Mouse (Mus musculus): Measurements from ENCODE around the gene Ciapin1.

Ciapin1 gene

DNA sequence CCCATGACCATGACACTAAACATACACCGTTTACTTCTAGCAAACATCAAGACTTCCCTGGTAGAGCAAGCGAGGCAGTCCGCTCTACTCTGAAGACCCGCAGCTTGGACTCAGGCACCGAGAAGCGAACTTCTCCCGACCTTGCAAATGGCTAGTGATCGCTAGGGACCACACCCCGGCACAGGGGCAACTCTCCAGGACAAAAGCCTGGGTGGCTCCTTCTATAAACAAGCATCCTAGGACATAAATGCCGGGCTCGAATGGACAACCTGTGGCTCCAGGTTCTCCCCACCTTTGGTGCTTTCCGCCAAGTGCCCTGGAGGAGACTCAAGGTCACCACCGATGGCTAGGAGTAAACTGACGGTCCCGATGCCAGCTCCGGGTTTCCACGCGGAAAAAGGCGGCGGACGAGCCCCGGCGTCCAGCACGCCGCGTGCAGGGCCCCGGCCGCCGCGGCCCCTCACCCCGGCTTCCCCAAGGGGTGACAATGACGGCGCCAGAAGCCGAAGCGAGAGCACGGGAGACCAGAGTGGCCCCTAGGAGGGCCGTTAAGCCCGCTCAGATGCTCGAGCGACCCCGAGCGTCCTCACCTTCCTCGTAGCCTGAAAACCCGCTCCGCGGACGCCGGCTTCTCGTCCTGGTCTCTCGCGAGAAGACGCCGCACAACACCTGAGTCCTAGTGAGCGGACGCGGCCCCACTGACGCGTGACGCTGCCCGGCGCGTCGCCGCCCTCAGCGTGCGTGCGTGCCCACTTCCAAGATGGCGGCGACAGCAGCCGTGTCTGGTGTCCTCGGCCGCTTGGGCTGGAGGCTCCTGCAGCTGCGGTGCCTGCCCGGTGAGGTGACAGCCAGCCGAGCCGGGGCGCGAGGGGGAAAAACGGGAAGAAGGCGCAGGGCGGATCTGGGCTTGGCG lies at the start of gene Ciapin1, which contains the start of gene Coq9:
Ciapin1 (minus strand) TSS at position 697 of the 913 bp plus-strand sequence.
Coq9 (plus strand) TSS at position 660 of the 913 bp plus-strand sequence.
- peak; percentile 94 for DNase-seq (ENCODE audit: low spot score)

DNA sequence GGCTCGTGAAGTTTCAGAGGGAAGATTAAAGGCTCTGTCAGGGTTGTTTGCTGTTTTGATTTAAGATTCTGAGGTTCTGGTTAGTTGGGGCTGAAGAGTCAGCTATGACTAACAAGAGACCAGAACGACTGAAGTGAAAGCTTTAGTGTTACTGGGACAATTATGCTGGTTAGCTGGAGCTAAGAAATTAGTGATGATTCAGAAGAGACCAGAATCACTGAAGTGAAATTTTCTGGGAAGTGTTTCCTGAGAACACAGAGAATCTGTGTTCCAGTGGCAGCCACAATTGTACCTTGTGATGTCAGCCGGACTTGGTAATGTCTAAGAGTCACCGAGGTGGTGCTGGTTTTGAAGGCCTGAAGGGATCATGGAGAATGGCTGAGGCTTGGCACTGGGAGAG lies 42.6 kb upstream of the Ciapin1 start:
- DNase-seq (ENCODE audit: low spot score): no peak

DNA sequence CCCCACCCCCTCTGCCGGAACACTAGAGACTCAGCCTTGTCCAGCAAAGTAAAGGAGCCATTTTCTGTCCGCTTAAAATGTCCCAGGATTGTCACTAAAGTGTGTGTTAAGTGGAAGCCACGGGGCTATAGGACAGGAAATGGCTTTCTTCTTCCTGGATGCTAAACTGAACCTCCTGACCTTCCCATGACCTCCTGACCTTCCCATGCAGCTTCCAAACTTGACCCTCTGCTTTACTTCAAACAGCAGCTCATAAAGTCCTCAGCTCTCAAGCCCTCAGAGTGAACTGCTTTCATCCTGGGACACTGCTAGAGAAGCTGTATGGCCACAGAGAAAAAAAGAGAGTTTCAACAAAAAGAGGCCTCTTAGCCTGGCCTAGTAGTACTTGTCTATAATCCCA lies 38.7 kb upstream of the Ciapin1 start:
- DNase-seq (ENCODE audit: low spot score): no peak

DNA sequence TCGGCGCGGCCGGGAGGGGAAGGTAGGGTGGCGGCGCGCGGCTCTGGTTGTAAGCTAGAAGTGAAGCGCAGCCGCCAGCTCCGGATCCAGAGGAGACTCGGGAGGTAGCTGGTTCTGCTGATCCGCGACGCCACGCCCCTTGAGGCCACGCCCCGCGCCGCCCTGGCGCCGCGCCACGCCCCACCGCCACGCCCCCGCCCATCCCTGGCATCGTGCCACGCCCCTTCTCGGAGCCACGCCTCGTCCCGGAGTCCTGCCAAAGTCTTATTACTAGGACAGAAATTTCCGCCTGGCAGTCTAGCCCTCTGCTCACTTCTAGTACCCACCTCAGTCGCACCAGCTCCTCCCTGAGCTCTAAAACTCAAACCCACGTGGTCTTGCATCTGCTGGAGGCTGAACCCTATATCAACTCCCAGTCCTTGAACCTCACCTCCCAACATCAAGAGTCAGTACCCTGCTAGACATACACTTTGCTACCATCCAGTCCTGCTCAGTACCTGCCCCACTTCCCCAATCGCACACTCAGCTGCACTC lies 38.1 kb upstream of the Ciapin1 start, which contains the start of gene Dok4:
Dok4 (minus strand) TSS at position 134 of the 534 bp plus-strand sequence.
- peak; percentile 85 for DNase-seq (ENCODE audit: low spot score)

DNA sequence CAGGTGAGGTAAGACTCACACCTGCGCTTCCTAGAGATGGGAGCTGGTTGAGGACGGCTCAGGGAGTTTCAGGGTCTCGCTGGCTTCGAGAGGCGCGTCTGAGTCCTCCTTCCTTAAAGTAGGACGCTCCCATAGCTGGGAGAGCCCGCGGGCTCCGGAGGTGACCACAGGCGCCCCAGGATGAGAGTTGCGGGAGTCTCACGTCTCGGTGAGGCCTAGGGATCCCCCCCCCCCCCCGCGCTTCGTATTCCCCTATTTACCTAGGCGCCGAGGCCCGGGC lies 37.7 kb upstream of the Ciapin1 start:
- no peak for DNase-seq (ENCODE audit: low spot score)

DNA sequence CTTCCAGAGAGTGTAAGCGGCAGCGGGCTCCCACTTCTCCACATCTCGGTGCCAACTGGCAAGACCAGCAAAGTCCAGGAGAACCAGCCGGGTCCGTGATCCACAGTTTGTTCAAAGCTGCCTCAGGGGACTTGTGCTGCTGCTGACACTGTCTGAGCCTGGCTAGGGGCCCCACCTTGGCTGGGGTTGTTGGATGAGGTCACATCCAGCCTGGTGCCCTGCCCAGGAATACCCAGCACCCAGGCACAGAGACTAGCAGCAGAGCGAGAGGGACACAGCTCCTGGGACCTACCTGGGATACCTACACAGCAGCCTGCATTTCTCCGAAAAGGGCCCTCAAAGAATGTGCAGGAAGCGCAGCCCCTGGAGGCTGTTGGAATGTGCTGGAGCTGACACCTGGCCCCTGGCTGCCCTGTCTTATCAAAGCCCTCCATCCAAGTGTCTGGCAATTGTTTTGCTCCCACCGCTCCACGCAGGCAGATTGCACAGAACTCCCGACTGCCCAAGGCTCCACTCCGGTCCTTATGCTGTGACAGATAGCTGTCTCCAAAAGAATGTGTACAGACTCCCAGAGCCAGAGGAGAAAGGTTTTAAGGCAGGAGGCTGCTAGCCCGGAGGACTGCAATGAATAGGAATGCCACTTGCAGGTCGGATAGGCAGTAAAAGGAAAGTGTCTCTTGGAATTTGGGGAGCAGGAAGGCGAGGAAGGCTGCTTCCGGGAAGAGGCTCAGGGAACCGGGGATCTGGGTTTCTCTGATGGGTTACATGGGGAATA lies 37.1 kb upstream of the Ciapin1 start:
- no peak for DNase-seq (ENCODE audit: low spot score)

DNA sequence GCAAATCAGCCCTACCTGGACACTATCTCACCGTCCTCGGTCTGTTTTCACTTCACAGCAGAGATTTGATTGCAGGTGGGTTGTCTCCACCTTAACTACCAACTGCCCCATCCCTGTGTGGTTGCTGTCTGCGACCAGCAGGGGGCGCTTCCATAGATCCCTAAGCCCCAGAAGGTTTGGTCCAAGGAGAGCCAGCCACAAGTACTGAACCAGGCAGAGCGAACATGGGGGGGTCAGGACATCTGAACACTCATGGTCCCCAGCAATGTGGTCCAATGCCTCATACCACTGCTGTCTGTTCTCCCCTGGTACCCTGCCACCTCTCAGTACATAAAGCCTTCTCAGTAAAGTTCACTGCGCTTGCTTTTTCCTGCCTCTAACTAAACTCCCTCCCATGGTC lies 36.2 kb upstream of the Ciapin1 start:
- DNase-seq (ENCODE audit: low spot score): peak; percentile 76

DNA sequence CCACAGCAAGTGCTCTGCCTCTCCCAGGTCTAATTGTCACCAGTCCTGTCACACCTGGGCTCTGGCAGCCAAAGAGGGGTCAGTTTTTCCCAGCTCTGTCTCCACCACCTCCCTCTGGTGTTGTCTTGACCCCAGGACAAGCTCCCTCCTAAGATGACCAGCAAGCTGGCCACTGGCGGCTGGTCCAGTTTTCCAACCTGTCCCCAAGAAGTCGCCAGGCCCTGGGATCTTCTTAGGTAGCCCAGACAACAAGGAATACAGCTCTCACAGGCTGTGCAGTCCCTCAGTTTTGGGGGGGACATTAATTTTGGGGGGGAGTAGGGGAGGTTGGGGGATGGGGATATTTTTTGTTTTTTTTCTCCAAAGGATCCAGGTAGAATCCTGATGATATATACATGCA lies 34.4 kb upstream of the Ciapin1 start:
- no peak for DNase-seq (ENCODE audit: low spot score)

DNA sequence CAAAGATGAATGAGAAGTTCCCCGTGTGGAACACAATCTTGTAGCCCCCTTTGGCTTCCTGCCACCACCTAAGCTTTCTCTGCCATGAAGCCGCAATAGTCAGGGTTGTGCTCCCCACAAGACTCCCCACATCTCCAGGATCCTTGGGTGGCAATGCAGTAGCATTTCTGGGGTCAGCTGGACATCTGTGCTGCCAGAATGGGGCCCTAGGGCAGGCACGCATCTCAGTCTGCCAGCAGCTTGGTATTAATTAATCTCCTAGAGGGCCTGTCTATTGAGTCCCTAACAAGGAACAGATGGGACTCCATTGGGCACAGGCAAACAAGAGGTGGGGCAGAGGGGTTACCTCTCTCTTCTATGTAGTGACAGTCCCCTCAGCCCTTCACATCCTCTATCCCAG lies 34.0 kb upstream of the Ciapin1 start:
- DNase-seq (ENCODE audit: low spot score): no peak

DNA sequence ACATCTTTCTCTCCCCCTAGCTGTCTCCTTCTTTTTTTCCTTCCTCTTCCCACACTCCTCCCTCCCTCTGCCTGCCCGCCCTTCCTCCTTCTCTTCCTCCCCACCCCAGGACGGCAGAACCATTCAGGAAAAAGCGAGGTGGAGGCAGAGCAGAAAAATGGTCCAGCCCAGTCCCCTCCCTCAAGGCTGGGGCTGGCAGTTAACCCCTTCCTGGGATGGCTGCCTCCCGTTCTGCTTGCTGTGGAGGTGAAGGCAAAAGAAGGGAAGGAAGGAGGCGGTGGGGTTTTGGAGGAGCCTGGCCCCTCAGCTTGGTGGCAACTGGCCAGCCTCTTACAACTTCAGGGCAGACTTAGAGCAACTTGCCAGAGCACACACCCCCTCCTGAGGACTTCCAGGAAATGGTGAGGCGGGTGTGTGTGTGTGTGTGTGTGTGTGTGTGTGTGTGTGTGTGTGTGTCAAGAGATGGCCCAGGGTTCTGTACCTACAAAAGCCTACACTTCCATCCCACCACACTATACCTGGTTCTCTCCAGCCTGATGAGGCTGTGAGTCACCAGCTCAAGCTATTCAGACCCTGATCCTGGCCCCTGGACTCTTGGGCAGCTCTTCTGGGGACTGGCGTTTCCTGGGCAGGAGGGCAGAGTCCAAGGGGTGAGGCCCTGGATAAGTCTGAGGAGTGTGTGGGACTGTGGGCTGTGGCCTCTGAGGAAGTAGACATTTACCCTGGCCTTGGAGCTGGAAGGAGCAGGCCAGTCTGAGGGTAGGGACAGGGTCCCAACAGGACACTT lies 33.1 kb upstream of the Ciapin1 start:
- peak; percentile 58 for DNase-seq (ENCODE audit: low spot score)

DNA sequence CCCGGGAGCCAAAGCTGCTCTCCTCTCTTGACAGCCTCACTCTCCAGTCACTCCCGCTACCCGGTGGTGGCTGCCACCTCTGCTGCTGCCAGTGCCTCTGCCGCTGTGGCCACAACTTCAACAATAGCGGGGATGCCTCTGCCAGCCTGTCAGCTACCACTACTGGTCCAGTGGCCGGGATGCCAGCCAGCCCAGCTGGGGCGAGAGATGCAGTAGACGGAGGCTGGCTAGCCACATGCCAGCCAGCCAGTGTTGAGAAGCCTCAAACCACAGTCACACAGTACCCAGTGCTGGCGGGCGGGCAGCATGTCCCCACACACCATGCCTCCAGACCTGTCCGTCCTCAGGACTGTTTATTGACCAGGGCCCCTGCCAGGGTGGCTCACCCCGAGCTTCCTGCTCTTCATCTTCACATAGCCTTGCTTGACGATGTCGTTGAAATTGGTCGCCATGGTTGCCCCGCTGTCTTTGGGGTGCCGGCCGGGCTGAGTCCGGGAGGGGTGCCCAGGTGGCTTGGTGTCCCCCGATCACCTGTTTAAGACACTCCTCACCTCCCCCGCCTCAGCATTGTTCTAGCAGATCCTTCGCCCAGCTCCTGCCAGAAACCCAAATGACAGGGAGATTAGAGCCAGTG lies 32.4 kb upstream of the Ciapin1 start:
- DNase-seq (ENCODE audit: low spot score): peak; percentile 24

DNA sequence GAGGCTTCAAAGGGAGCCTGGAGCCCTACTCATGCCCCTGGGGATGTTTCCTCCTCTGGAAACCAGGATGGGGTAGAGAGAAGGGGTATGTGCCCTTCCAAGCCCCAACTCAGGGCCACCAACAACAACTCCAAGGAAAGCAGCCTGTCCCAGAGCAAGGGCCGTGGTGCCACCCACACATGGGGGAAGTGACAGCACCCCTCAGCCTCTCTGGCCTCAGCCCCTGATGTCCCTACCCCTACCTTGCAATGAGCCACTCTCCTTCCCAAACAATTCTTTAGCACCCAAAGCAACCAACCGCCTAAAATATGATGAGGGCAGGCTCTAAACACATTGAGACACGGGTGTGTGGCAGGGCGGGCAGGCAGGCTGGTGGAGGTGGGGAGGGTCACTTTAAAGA lies 31.8 kb upstream of the Ciapin1 start:
- DNase-seq (ENCODE audit: low spot score): no peak

DNA sequence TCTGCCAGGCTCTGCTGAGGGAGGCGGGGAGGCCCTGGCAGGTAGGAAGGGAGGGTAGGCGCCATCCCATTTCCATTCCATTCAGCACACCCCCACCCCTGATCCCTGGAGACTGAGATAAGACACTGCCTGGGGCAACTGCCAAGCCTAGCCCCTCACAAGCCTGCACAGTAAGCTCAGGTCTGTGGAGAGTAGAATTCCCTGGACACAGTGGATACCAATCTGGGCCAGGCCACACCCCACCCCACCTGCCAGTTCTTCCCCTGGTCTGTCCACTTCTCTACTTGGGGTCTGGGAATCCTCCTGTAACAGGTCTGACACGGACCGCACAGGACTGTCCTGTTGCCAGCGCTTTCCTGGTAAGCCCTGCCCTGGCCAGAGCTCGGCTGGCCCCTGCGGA lies 31.0 kb upstream of the Ciapin1 start:
- DNase-seq (ENCODE audit: low spot score): no peak

DNA sequence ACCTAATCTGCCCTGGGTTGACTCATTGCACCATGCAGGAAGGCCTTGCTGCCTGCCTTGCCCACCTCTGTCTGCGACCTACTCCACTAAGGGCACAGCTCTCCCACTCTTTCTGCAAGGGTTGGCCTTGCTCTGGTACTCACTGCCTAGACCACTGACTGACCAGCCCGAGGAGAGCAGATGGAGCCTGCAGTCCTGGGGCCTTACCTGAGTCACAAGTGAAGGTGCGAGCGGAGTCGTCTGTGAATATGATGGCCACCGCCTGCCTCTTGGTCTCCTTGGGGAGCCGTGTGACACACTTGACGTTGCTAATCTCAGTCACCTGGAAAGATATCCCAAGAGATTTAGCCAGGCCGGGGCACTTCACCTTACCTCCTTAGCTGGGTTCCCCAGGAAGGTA lies 28.8 kb upstream of the Ciapin1 start:
- no peak for DNase-seq (ENCODE audit: low spot score)

DNA sequence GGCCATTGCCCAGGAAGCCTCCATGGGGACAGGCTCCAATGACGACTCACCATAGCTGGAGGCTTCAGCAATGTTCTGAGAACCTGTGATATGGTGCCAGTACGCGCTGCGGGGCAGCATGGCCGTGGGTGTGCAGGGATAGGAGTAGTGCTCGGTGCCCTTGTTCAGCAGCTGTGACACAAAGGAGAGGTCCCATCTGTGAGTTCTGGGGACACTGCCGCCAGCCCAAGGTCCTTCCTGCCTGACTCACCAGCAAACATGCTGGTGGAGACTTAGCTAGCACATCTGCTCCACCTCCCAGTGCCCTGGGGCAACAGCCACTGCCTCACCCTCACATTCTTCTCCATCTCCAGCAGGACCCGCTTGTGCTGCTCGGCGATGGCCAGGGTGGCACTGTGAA lies 27.1 kb upstream of the Ciapin1 start:
- no peak for DNase-seq (ENCODE audit: low spot score)

DNA sequence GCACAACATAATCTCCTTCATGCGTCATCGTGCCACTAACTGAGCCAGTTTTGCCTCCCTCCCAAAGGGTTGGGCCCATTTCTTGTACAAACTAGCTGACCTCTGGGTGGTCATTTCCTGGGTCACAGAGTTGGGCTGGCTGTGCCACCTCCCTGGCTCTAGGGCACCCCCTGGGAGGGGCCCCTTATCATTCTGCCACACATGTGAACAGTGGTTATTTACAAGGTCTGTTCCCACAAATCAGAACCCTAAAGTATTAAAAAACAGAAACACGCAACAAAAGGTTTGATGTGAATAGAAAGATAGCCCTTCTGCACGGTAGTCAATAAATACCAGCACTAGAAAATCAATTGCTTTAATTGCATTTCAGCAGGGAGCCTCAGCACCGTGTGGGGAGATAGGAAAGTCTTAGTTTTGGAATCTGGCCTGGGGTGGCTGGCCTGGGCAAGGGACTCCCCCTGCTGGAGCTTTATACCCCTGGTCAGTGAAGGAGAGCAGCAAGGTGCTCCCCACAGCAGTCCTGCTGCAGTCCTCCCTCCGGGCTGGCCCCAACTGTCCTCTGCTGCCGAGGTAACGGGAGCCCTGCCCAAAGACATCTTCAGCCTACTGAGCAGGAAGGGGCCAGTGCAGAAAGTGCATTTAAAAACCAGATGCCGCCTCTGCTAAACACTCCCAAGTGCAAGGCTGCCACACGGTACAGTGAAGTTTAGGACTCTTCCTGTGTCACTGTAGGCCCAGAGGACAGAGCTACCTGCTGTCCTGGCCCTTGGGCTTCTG lies 25.9 kb upstream of the Ciapin1 start:
- DNase-seq (ENCODE audit: low spot score): no peak

DNA sequence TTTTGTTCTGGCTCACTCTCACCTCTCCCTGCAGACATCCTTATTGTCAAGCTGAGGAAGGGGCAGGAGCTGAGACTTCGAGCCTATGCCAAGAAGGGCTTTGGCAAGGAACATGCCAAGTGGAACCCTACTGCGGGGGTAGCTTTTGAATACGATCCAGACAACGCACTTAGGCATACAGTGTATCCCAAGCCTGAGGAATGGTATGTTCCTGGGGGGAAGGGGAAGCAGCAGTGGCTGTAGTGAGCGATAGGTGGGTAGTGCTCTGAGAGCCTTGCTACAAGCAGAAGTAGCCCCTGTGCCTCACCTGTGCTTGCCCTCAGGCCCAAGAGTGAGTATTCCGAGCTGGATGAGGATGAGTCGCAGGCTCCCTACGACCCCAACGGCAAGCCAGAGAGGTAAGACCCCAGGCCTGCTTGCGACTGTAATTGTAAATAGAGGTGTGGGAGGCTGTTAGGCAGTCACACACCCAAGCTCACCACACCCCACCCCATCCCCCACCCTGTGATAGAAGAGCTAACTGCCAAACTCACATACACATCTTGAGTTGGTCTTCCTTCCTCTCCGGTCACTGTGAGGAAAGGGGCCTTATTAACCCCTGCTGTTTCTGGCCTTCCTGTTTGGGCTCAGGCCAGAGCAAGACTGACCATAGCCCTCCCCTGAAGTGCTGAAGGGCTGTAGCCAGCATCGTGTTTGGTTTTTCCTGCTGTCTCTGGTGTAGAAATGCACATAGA lies 24.5 kb upstream of the Ciapin1 start:
- no peak for DNase-seq (ENCODE audit: low spot score)

DNA sequence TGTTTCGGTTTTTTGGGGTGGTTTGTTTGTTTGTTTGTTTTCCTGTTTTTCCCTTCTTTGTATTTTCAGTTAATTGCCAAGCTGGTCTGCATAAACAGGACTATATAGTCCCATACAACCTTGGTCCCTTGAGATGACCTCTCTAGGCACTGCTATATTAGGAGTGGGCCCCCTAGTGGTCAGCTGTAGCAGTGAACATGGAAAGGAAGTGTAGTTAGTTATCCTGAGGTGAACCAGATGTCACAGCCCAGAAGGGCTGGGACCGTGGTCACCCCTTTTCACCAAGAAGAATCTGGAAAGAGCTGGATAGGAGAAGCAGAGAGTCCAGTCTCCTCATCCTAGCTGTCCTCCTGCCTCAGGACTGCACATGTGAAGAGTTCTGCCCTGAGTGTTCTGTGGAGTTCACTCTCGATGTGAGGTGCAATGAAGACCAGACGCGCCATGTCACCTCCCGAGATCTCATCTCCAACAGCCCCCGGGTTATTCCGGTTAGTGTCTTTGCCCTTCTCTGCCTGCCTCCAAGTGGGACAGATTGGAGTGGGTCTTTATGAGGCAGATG lies 23.3 kb upstream of the Ciapin1 start:
- peak; percentile 72 for DNase-seq (ENCODE audit: low spot score)

DNA sequence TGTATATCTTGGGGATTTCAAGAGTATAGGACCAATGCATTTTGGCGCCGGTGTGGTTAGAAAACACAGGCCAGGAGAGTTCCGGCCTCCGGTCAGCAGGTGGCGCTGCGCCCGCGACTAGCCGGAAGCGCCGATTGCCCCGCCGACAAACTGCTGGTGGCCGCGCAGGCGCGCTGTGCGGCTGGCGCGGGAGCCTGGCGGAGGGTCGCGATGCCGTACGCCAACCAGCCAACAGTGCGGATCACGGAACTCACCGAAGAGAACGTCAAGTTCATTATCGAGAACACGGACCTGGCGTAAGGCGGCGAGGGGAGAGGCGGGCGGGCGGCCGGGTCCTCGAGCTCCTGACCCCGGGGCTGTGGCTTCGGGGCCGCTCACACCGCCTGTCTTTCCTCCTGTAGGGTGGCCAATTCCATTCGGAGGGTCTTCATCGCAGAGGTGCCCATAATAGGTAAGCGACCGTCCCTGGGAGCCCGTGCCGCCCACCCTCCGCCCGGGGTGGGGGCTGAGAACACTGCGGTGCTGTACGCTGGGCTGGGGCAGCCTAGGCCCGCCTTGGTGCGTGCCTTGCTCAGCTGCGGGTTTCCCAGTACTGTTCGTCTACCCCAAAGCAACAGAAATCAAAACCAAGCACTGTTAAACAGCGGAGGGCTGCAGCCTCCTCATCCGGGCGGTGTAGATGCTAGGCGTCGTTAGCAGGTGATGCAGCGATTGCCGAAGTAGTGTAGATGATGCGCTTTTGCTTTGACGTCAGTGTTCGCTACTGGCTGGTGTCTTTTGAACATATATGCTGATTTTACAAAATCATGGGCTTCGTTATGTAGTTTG lies 19.4 kb upstream of the Ciapin1 start, which contains the start of gene Polr2c:
Polr2c (plus strand) TSS at position 105 of the 828 bp plus-strand sequence.
- peak; percentile 85 for DNase-seq (ENCODE audit: low spot score)
